Mouse (Mus musculus) adrenal gland, adult 8-10 months (tissue): Measurements from ENCODE around the gene Zdhhc12. TPM values are rescaled to one million over a fixed set of nuclear protein-coding genes. Genes with fewer than 3 reads are reported as not detected.
A peak's percentile ranks its signal among the peaks of the same experiment; 100 is the strongest.
"Not testable (repeated sequence)": the region's sequence is repeated elsewhere in the genome, so short reads cannot be mapped to it uniquely, and the experiment has no call there.

Experiments used
- DNase-seq: peaks from one replicate; pipeline ENCODE4 v3.0.0; 2022
- total RNA-seq, 4 experiments: library from RNA; stranded (reverse); gene quantifications; 2 replicates each; pipeline ENCODE4 v1.2.4; 2022

Zdhhc12 gene
- total RNA-seq, 4 experiments from 2014 or later: 16.4 to 23.9 (median 17.6) TPM

DNA sequence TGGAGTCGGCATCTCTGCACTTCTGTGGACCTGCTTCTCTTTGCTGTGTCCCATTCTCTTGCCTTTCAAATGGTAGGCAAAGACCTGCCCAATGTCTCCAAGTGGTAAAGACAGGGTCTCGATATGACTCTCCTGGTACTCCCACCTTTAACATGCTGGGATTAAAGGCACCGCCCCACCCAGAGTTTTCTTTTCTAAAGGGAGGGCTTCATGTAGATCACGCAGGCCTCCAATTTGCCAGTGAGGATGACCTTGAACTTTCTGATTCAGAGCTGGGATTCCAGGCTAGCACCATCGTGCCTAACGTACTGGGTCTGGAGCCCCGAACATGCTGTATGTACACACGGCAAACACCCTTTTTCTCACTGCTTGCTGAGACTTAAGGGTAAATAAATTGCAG lies 30.2 kb downstream of the Zdhhc12 start:
- peak; percentile 62 for DNase-seq

DNA sequence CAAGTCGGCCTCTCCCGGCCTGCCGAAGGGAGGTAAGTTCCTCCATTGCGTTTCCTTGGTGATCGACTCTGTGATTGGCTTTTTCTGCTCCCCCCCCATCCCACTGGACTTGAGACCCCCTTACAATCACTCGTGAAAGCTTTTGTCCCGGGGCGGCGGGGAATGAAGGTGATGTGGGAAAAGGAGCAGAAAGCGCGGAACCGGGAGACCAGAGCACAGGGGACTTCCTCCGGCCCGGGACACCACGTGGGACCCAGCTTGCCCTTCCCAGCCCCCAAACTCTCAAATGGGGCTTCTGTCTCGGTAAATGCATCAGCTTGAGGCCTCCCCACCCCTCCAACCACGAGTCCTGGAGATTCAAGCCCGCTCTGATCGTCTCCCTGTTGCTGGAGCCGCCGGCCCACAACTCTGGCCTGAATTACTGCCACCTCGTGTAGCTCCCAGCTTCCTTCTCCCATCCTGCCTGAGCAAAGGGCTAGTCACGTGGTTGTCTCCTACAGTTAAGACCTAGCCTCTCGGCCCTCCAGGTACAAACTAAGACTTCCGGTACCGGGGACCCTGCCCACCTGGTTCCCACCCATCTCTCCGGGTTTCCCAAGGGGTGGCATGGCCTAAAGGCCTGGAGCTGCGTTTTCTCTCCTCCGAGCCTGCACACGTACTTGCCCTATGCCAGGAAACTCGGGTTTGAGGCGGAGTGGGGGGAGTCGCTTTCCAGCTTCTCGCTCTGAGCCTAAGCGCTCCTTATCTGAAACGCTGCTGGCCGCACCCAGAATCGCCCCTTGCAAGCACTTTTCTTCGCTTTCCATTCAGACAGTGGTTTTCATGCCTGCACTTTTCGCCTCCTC lies 31.0 kb downstream of the Zdhhc12 start:
- DNase-seq: peak; percentile 61

DNA sequence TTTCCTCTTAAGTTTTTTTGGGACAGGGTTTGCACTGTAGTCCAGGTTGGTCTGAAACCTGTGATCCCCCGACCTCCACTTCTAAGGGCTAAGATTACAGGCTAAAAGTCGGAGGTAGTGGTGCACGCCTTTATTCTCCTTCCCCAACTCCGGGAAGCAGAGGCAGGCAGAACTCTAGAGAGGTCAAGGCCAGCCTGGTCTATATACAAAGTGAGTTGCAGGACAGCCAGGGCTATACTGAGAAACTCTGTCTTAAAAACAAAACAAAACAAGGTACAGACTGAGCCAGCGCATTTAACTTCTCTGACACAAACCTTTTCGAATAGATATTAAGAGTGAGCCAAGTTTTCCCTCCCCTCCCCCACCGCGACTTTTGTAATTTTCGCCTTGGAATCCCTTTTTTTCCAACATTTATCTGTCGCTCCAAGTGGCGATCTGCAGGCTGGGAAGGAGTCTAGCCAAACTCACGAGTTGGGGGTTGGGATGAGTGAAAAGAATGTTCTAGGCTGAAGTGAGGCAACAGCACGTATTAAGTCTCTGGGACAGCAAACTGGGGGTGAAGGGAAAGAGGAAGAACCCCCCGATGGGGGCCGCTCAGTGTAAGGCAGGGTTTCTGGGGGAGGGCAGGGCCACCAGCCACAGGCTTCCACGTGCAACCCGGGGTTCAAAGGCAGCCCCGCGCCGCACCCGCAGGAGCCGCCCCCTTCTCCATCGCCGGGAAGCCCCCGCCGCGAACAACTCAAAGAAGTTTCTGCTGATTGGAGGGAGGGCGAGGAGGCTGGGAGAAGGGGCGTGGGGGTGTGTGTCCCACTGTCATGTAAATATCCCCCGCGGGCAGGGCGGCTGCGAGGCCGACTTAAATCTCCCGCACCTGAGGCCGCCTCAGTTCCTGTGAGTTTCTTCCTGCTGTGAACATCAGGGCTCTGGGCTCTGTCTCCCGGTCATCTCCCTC lies 32.0 kb downstream of the Zdhhc12 start:
- peak; percentile 48 for DNase-seq

DNA sequence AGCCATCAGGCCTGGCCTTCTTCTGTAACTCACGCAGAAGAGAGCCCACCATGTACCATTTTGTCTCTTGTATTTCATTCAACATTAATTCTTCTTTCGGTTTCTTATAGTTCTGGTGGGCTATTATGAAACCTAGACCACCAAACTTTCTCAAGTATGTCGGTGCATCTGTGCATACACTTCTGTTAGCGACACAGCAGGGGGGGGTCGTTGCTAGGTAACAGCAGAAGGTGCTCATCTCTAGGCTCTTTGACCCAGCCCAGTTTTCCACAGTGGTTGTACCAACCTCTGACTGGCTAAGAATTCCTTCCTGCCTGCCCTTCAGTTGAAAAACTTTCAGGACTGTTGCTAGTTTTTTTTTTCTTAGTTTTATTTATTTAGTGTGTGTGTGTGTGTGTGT lies 35.0 kb downstream of the Zdhhc12 start:
- no peak for DNase-seq

DNA sequence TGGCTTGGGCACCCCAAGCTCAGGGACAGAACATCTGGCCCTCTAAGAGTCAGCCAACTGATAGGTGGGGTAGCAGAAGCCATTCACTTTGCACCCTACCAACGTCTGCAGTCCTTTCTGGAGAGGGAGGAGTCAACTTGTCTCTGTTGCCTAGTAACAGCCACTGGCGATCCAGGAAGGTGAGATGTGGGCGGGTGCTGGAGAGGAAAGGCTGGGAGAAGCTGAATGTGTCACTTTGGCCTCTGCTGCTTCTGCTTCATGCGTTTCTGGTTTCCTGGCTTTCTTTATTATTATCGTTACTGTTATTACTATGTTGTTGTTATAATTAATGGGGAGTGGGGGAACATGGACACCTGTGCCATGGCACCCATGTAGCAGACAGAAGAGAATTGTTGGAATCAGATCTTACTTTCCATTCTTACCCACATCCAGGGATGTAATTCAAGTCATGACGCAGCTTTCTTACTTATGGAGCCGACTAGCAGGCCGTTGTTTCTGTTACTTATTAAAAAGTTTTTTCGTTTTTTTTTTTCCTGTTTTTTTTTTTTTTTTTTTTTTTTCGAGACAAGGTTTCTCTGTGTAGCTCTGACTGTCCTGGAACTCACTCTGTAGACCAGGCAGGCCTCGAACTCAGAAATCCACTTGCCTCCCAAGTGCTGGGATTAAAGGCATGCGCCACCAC lies 36.1 kb downstream of the Zdhhc12 start, which contains the start of gene Set:
TSS of gene Set (plus strand) at position 156 of the 682 bp plus-strand sequence.
- DNase-seq: peak; percentile 66

DNA sequence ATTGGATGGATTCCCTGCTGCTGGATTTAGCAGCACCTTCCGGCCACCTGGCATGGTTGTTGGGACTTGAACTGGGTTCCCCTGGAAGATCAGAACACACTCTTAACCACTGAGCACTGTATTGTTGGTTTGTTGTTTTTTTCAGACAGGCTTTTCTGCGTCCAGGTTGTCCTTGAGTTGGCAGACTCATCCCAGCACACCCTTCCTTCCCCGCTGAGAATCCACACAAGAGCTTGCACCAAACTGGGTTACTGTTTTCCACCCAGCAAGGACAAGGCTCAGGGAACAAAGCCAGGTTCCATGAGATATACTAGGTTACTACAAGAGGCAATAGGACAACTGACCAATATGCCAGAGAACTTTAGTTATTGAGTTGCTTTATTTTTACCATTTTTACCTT lies 36.7 kb downstream of the Zdhhc12 start:
- DNase-seq: peak; percentile 51

DNA sequence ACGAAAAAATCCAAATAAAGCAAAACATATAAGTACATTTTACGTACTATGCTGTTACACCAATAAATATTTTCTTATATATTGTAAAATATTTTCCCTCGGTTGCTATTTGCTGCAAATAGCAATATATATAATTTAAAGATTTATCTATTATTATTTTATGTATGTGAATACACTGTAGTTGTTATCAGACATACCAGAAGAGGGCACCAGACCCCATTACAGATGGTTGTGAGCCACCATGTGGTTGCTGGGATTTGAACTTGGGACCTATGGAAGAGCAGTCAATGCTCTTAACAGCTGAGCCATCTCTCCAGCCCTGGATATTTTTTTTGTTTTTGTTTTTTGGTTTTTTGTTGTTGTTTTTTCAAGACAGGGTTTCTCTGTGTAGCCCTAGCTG lies 38.1 kb downstream of the Zdhhc12 start:
- not testable (repeated sequence) for DNase-seq

DNA sequence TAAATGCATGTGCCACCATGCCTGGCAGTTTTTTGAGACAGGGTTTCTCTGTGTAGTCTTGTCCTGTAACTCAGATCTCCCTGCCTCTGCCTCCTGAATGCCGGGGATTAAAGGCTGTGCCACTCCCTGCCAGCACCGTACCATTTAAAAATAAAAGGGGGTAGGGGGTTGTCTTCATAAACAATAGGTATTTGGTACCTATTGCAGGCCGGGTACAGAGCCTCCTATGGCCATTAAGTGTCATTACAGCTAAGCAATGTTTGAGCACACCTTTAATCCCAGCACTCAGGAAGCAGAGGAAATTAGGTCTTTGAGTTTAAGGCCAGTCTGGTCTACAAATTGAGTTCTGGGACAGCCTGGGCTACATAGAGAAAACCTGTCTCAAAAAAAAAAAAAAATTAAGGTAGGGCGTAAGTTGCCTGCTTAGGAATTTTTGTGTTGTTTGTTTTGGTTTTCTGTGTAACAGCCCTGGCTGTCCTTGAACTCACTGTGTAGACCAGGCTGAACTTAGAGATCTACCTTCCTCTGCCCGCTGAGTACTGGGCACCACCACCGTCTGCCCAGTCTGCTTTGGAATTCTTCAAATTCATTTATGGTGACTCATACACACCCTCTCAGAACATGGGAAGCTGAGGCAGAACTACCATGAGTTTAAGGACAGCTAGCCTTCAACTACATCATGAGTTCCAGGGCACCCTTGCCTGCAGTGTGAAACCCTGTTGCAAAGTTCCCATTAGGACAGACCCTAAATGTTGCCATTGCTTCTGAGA lies 41.3 kb downstream of the Zdhhc12 start:
- DNase-seq: no peak

DNA sequence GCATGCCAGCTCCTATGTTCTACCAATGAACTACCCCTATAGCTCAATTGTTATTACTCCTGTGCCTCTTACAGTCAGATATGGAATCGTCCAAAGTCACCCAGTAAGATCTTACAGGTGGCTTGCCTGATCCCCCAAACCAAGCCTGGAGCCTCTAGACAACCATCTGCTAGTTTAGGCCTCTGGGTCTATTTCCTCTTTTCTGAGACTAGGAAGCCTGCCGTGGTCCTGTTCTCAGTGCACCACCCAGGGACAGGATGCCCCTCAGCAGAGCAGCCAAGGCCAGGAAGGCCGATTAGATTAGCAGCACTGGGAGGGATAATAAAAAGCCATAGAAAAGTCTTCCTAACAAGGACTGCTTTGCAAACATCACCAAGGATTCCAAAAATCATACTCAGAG lies 43.6 kb downstream of the Zdhhc12 start:
- DNase-seq: no peak

DNA sequence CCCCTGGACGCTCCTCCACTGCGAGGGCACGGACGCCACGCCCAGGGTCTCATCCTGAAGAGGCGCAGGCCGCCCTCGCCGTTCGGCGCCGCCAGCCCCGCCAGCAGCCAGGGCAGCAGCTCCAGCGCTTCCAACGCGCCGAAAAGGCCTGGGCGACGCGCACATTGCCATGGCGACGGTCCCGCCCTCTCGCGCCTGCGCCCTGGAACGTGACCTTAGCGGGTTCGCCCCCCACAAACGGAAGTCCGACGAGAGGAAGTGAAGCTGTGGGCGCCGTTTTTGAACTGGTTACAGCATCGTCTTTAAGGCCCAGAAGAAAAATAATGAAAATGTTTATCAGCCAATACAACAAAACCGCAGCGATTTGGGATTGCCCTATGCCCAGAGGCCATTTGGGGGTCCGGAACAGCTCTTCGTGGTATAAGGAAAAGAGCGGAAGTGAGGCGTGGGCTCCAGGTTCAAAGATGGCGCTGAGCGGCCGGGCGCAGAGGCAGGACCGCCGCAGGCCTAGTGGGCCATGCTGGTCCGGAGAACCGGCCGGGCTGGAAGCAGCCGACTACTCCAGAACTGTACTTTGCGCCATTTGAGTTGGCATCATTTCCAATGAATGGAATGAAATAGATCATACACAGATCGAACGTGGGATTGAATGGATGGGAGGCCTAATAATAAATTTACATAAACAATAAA lies 44.6 kb downstream of the Zdhhc12 start, which contains the start of gene Wdr34:
TSS of gene Wdr34 (minus strand) at position 183 of the 690 bp plus-strand sequence.
- peak; percentile 96 for DNase-seq

DNA sequence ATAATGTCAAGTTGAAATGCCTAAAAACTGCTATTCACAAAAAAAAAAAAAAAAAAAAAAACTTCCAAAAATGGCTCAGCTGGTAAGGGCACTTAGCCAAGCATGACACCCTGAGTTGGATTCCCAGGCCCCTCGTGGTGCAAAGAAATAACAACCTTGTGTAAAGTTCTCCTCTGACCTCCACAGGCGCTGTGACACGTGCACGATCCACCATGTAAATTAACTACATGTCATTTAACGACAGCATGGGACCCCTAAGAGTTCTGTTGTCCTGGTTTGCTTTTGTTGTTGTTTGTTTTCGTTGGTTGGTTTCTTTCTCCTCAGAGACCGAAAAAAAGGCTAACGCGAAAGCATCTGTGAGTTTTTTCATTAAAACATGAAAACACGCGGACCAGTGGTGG lies 45.3 kb downstream of the Zdhhc12 start:
- DNase-seq: no peak

DNA sequence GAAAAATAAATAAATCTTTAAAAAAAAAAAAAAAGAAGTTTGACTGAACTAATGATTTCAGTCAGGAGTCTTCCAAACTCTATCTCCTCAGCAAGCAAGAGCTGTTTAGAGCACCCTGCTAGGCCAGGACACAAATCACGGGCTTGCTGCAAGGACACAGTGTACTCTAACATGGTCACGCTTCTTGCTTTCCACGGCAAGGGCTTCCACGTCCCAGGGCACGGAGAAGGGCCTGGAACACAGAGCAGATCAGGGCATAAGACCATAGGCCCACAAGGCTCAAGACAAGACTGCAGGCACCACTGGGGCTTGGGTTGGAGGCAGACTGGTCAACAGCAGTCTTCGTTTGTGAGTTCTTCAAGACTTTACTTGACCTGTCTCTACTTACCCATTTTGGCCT lies 46.3 kb downstream of the Zdhhc12 start:
- DNase-seq: no peak

DNA sequence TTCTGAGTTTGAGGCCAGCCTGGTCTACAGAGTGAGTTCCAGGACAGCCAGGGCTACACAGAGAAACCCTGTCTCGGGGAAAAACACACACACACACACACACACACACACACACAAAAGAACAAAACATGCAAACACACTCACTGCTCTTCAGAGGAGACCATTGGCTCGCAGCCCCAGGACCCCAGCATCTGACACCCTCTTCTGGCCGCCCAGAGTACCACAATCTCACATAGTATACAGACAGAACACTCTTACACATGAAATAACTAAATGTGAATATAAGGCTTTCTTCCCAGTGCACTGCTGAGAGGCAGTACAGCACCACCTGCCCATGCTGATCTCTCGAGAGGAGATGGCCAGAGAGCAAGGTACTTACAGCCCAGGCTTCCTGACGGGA lies 48.9 kb downstream of the Zdhhc12 start:
- no peak for DNase-seq

DNA sequence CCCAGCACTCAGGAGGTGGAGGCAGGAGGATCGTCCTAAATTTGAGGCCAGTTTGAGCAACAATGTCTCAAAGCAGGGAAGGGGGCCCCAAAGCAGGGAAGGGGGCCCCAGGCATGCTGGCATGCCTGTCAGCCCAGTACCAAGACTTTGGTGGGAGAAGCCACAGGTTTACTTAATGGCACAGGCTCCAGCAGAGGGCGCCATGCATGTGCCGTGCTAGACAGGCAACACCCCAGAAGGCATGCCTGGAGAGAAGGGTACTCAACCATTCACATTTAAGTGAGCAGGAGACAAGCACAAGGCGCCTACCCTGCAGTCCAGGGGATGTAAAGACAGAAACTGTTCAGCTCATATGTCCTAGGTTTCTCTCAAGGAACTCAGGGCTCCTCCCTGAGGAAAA lies 51.0 kb downstream of the Zdhhc12 start:
- DNase-seq: peak; percentile 57

Other genes starting within 250 kb of the Zdhhc12 start
- gene Cercam, start 224.5 kb downstream of the Zdhhc12 start, total RNA-seq: 10 to 100 TPM in 3 of 4 experiments, 1 to 10 TPM in 1; 7.6 to 32.8 (median 18.4) TPM
- 10 to 100 TPM; 31.2 to 80.8 (median 57.9) TPM for gene Odf2, start 204.4 kb downstream of the Zdhhc12 start, total RNA-seq
- gene Gle1, start 158.2 kb downstream of the Zdhhc12 start, total RNA-seq: 10 to 100 TPM; 34.7 to 56.4 (median 43.6) TPM
- 100 to 1,000 TPM; 163 to 298 (median 244) TPM for gene Sptan1, start 128.1 kb downstream of the Zdhhc12 start, total RNA-seq
- gene Wdr34, start 44.8 kb downstream of the Zdhhc12 start, total RNA-seq: 10 to 100 TPM; 19.5 to 31.7 (median 26.6) TPM
- gene Set, start 36.3 kb downstream of the Zdhhc12 start, total RNA-seq: 100 to 1,000 TPM; 205 to 257 (median 225) TPM
- 1 to 10 TPM; 4.8 to 6.6 (median 5.8) TPM for gene Pkn3, start 16.0 kb downstream of the Zdhhc12 start, total RNA-seq
- gene Zer1, start 30.9 kb upstream of the Zdhhc12 start, total RNA-seq: 10 to 100 TPM; 45.6 to 74.7 (median 58.5) TPM
- 10 to 100 TPM; 58.6 to 71.5 (median 64.5) TPM for gene Tbc1d13, start 40.1 kb upstream of the Zdhhc12 start, total RNA-seq
- 10 to 100 TPM; 21.9 to 43.0 (median 31.0) TPM for gene Endog, start 77.8 kb upstream of the Zdhhc12 start, total RNA-seq
- gene Spout1, start 84.8 kb upstream of the Zdhhc12 start, total RNA-seq: 10 to 100 TPM; 22.9 to 28.7 (median 28.4) TPM
- gene Kyat1, start 112.2 kb upstream of the Zdhhc12 start, total RNA-seq: 10 to 100 TPM; 21.3 to 27.4 (median 22.8) TPM
- 10 to 100 TPM; 54.6 to 63.0 (median 57.8) TPM for gene Lrrc8a, start 144.1 kb upstream of the Zdhhc12 start, total RNA-seq
- 1 to 10 TPM in 3 of 4 experiments, under 1 TPM in 1; 0.58 to 5.3 (median 2.8) TPM for gene Gm28035, start 146.9 kb upstream of the Zdhhc12 start, total RNA-seq
- 10 to 100 TPM; 12.0 to 20.7 (median 15.4) TPM for gene Phyhd1, start 172.6 kb upstream of the Zdhhc12 start, total RNA-seq
- gene Gm28038, start 187.4 kb upstream of the Zdhhc12 start, total RNA-seq: not detected
- 10 to 100 TPM; 31.2 to 42.7 (median 37.6) TPM for gene Dolk, start 192.7 kb upstream of the Zdhhc12 start, total RNA-seq
- gene Nup188, start 192.7 kb upstream of the Zdhhc12 start, total RNA-seq: 10 to 100 TPM; 28.2 to 33.6 (median 30.2) TPM